Mouse (Mus musculus): ENCODE data around the gene Slit3. TPM values are rescaled to one million over a fixed set of nuclear protein-coding genes. Genes with fewer than 3 reads are reported as not detected.

Gene Slit3
- total RNA-seq, 2 experiments from 2014 or later, result 56.9 to 64.1 TPM

GRCm38 (mm10) chr11:35670746-35671145 lies 549.7 kb downstream of the Slit3 start:
- intact Hi-C loops (cut with DNase I), result no loop called here

GRCm38 (mm10) chr11:35673050-35673449 lies 552.0 kb downstream of the Slit3 start:
- intact Hi-C loops (cut with DNase I), result no loop called here
- no peak for DNase-seq (ENCODE audit: low spot score in 2 of 2)

More at GRCm38 (mm10) chr11:35670746-35671145, 549.7 kb downstream of the Slit3 start:
- DNase-seq (ENCODE audit: low spot score in 2 of 2), result no peak

GRCm38 (mm10) chr11:35674242-35674641 lies 553.2 kb downstream of the Slit3 start:
- DNase-seq (ENCODE audit: low spot score in 2 of 2), result no peak
- intact Hi-C loops (cut with DNase I), result no loop called here

GRCm38 (mm10) chr11:35676744-35677143 lies 555.7 kb downstream of the Slit3 start:
- intact Hi-C loops (cut with DNase I), result loop anchor here (5.0 kb wide), 1 partner anchor 829 kb away; no protein-coding TSS in a partner anchor
- DNase-seq (ENCODE audit: low spot score in 2 of 2), result no peak

- intact Hi-C loops (cut with DNase I), result loop anchor here (5.0 kb wide), 1 partner anchor 833 kb away; no protein-coding TSS in a partner anchor
Measured at GRCm38 (mm10) chr11:35679976-35680375, 559.0 kb downstream of the Slit3 start.

GRCm38 (mm10) chr11:35687316-35687715 lies 566.3 kb downstream of the Slit3 start:
- DNase-seq (ENCODE audit: low spot score in 2 of 2), result no peak
- intact Hi-C loops (cut with DNase I), result no loop called here

More at GRCm38 (mm10) chr11:35679976-35680375, 559.0 kb downstream of the Slit3 start:
- DNase-seq (ENCODE audit: low spot score in 2 of 2), result peak; percentile 78 to 94

GRCm38 (mm10) chr11:35690515-35691281 lies 569.7 kb downstream of the Slit3 start:
- DNase-seq (ENCODE audit: low spot score in 2 of 2), result peak in 1 of 2 experiments; percentile 71

GRCm38 (mm10) chr11:35693136-35693535 lies 572.1 kb downstream of the Slit3 start:
- DNase-seq (ENCODE audit: low spot score in 2 of 2), result peak; percentile 44 to 59
- intact Hi-C loops (cut with DNase I), result no loop called here

More at GRCm38 (mm10) chr11:35690515-35691281, 569.7 kb downstream of the Slit3 start:
- intact Hi-C loops (cut with DNase I), result no loop called here

- intact Hi-C loops (cut with DNase I), result no loop called here
- no peak for DNase-seq (ENCODE audit: low spot score in 2 of 2)
Measured at GRCm38 (mm10) chr11:35693625-35694024, 572.6 kb downstream of the Slit3 start.

- peak; percentile 38 to 52 for DNase-seq (ENCODE audit: low spot score in 2 of 2)
Measured at GRCm38 (mm10) chr11:35697476-35697875, 576.5 kb downstream of the Slit3 start.

GRCm38 (mm10) chr11:35698901-35699300 lies 577.9 kb downstream of the Slit3 start:
- intact Hi-C loops (cut with DNase I), result no loop called here
- DNase-seq (ENCODE audit: low spot score in 2 of 2), result no peak

More at GRCm38 (mm10) chr11:35697476-35697875, 576.5 kb downstream of the Slit3 start:
- intact Hi-C loops (cut with DNase I), result no loop called here

GRCm38 (mm10) chr11:35703471-35703870 lies 582.4 kb downstream of the Slit3 start:
- intact Hi-C loops (cut with DNase I), result no loop called here
- DNase-seq (ENCODE audit: low spot score in 2 of 2), result no peak

- intact Hi-C loops (cut with DNase I), result no loop called here
- DNase-seq (ENCODE audit: low spot score in 2 of 2), result no peak
Measured at GRCm38 (mm10) chr11:35704381-35704780, 583.4 kb downstream of the Slit3 start.

- intact Hi-C loops (cut with DNase I), result no loop called here
- no peak for DNase-seq (ENCODE audit: low spot score in 2 of 2)
Measured at GRCm38 (mm10) chr11:35704927-35705326, 583.9 kb downstream of the Slit3 start.

- DNase-seq (ENCODE audit: low spot score in 2 of 2), result no peak
- intact Hi-C loops (cut with DNase I), result no loop called here
Measured at GRCm38 (mm10) chr11:35707431-35707830, 586.4 kb downstream of the Slit3 start.

GRCm38 (mm10) chr11:35711314-35711713 lies 590.3 kb downstream of the Slit3 start:
- intact Hi-C loops (cut with DNase I), result no loop called here
- no peak for DNase-seq (ENCODE audit: low spot score in 2 of 2)

GRCm38 (mm10) chr11:35718881-35719280 lies 597.9 kb downstream of the Slit3 start:
- intact Hi-C loops (cut with DNase I), result no loop called here
- DNase-seq (ENCODE audit: low spot score in 2 of 2), result no peak

- intact Hi-C loops (cut with DNase I), result no loop called here
Measured at GRCm38 (mm10) chr11:35723876-35724275, 602.9 kb downstream of the Slit3 start.

GRCm38 (mm10) chr11:35726341-35726846 lies 605.4 kb downstream of the Slit3 start:
- no peak for DNase-seq (ENCODE audit: low spot score in 2 of 2)
- intact Hi-C loops (cut with DNase I), result no loop called here

More at GRCm38 (mm10) chr11:35723876-35724275, 602.9 kb downstream of the Slit3 start:
- DNase-seq (ENCODE audit: low spot score in 2 of 2), result no peak

- no peak for DNase-seq (ENCODE audit: low spot score in 2 of 2)
- intact Hi-C loops (cut with DNase I), result no loop called here
Measured at GRCm38 (mm10) chr11:35728200-35728599, 607.2 kb downstream of the Slit3 start.

GRCm38 (mm10) chr11:35729186-35729585 lies 608.2 kb downstream of the Slit3 start:
- no peak for DNase-seq (ENCODE audit: low spot score in 2 of 2)
- intact Hi-C loops (cut with DNase I), result no loop called here
